Mouse (Mus musculus) bone marrow macrophage, adult 2 months (primary cell): ENCODE measurements around the gene Fam53a.

Experiments used
- CTCF ChIP-seq: IDR thresholded peaks from 2 replicates; pipeline ENCODE4 v1.5.1; 2012; ENCODE audit warnings: low read depth, mild to moderate bottlenecking, low read length, moderate library complexity
- POLR2A ChIP-seq: IDR thresholded peaks from 2 replicates; pipeline ENCODE4 v1.6.1; 2012; ENCODE audit warnings: mild to moderate bottlenecking, low read depth, low read length, borderline replicate concordance

DNA sequence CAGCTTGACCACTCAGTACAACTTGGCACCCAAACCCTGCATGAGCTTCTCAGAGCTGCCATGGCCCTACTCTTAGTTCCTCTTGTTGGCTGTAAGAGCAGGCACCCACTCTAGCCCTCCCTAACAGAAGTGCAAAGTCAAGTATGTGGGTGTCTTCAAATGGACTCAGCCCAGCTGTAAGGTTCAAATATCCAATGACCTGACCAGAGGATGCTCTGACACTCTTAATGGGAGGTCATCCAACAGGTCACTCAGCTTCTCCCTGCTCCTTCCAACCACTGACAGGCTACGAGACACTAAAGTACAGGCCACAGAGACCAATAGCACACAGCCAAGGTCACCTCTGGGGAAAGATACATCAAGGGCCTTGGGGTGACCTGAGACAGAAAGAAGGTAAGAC, 20.2 kb downstream of the Fam53a start:
- no peak for TF ChIP-seq POLR2A
- TF ChIP-seq CTCF, result no peak
